Mouse (Mus musculus): ENCODE results near the gene Ppp3r2.

Gene Ppp3r2

DNA sequence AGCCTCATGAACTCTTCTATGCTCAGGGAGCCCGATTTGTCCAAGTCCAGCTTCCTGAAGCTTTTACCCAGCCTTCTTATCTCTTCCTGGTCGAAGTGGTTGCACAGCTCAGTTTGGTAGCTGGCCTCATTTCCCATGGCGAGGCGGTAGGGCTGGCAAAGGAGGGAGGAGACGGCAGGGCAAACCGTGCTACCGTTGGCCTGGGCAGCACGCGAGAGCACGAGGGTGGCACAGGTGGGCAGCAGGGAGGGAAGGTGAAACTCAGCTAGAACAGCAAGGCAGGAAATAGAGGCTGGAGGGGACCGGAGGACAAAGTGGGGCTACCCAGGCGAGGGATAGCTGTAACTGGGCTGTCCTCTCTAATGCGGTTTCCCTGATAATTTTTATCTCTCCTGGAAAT, at the start of gene Ppp3r2:
TSS of gene Ppp3r2 (minus strand) at position 213 of the 400 bp plus-strand sequence.
- no peak for DNase-seq (ENCODE audit: low spot score in 2 of 2)

DNA sequence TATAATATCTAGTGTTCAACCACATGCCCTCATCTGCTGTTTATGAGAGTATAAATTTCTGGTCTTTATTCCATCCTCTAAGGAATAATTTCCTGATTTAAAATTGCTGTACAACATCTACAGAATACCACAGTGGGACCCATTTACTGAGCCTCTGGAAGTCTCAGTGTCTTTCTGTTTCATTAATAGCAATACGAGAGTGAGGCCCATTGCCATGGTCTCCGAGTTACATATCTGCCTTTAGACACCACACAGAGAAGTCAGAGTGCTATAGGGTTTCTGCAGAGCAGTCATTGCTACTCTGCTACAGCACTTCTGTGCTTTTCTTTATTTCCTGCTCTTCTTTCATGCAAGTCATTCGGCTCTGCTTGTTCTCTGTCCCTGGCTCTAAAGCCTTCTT, 47.5 kb upstream of the Ppp3r2 start:
- DNase-seq (ENCODE audit: low spot score in 2 of 2): no peak

DNA sequence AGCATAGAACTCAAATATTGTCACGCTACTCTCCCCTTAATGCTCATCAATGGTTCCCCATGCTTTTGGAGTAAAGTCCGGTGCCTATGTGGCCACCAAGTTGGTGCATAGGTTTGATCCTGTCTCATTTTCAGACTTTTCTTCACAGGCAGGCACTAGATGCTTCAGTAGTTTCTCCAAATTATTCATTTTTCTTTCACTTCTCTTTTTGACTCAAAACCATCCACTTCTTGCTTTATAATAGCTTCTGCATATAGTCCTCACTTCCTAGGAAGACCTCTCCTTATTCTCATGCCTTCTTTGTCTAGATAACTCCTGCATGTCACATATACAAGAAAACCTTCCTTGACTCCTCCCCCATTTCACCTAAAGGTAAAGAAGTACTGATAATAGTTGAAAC, 42.1 kb upstream of the Ppp3r2 start:
- no peak for DNase-seq (ENCODE audit: low spot score in 2 of 2)

DNA sequence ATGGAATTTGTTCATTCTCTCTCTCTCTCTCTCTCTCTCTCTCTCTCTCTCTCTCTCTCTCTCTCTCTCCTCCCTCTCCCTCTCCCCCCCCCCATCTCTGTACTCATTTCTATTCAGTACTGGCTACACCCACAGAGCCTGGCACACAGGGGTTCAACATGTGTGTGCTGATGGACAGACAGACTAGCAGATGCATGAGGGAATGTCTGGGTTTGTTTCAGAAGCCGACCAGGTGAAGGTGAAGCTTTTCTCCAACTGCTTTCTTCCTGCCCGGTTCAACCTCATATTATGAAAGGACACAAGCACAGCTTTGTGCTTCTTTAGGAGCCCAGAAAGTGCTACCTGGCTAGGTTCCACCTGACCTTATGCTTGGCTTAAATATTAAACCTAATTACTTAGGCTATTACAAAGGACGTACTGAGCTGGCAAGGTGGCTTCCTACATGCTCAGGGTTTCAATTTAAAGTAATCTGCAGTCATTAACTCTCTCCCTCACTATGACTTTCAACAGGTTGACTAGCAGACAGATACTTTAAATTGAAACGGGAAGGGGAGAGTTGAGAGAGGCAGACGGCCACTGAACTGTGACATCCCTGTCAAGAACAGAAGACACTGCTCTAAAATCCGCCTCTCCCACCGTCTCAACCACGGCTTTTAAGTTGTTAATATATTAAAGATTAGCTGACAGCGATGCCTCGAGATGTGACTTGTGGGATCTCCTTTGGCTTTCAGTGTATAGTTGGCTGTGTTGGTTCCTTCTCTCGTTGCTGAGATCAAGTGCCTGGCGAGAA, 9.8 kb upstream of the Ppp3r2 start:
- DNase-seq (ENCODE audit: low spot score in 2 of 2): no peak

DNA sequence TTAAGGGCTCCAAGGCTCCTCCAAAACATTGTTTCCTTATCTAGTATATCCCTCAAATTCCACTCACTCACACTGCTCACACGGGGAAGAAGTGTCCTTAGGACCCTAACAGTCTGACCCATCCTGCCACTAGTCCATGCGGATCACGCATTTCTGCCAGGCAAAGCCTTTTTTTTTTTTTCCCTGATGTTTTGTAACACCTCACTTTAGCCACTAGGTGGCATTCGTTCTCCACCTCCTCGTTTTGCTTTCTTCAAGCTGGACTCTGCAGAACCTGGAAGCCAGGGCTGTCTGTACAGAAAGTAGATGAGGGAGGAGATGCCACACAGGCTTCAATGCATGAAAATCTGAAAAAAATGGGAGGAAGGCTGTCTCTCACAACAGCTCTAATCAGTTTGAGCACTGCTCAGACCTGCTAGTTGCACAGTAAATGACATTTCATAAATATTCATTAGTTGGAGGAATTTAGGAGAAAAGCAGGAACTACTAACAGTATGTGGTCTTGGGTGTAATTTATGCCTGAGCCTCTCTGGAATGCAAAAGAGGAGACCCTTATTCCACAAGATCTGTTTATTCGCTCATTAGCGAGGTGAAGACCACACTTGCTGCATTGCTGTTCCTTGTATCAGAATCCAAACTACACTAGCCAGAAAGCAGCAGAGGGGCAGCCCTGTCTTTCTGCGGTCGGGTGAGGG, 6.9 kb upstream of the Ppp3r2 start:
- DNase-seq (ENCODE audit: low spot score in 2 of 2): peak in 1 of 2 experiments; percentile 21

DNA sequence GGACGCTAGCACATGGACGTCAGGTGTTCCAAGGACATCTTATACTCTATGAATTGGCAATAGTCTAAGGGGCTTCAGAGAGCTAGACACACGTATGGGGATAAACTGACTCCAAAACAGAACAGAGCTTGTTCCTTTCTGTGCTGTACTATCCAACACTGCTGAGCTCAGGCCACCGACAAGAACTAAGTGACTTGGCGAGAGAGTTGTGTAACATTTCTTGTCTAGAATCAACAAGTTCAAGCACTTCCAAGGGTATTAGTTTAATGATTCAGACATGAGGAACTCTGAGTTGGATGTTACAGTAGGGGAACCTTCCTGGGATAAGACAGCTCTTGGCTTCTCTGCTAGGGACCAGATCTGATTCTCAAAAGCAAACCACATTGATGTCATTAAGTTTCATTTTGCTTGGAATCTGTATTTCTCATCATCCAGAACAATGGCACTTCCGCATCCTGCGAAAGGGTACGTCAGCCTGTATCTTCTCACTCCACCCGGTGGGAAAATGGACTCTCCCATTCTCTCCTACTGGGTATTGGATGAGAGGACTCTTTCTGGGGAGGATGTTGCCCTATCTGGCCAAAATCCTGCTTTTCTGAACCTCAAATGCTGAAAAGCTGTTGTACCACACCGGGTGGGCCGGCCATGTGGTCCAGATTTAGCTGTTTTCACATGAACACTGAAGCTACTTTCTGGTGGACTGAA, 1.5 kb downstream of the Ppp3r2 start:
- no peak for DNase-seq (ENCODE audit: low spot score in 2 of 2)

DNA sequence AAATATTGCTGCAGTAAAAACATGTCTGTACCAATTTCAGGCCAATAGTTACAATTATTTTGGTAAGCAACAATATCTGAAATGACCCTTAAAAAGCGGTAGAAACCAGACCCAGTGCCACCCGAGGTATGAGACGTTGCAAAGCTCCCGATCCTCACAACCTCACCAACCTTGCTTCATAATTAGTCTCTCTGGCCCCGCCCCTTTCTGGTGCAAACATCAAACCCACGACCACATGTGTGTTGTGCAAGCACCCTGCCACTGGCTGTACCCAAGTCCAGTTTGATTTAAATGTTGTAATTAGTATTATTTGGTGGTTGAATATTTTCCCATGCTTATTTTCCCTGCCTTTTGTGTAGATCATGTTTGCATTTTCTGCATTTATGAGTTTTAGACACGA, 5.0 kb downstream of the Ppp3r2 start:
- DNase-seq (ENCODE audit: low spot score in 2 of 2): no peak

DNA sequence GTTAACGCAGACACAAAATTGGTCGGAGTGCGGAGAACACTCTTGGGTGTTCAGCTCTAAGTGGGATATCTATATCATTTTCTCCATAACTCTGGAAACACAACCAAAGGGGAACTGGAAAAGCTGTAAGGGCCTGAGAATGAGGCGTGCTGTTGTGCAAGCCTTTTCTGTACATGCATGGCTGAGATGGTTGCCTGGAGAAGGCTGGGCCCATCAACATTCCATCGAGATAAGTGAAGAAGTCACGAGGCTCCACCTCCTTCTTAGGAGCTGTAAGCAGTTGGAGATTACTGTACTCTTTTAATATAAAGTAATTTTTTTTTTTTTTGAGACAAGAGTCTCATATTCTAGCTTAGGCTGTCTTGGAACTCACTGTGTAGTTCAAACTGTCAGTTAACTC, 5.8 kb downstream of the Ppp3r2 start:
- no peak for DNase-seq (ENCODE audit: low spot score in 2 of 2)

DNA sequence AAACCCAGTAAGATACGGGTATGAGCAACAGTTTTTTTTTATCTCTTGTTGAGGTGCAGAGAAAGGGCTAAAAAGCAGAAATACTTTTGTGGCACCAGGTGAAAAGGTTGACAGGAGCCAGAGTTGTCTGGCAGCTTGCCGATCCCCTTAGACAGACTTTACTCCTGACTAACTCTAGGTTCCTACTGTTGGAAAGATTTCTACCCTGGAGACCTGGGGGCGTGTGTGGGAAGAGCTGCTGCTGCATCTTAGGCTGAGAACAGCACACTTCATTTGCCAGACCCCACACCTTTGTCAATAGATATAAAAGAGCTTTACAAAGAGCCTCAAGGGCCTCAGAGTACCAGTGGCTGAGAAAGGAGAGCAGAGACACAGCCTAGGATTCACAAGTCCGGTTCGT, 17.0 kb downstream of the Ppp3r2 start:
- no peak for DNase-seq (ENCODE audit: low spot score in 2 of 2)

DNA sequence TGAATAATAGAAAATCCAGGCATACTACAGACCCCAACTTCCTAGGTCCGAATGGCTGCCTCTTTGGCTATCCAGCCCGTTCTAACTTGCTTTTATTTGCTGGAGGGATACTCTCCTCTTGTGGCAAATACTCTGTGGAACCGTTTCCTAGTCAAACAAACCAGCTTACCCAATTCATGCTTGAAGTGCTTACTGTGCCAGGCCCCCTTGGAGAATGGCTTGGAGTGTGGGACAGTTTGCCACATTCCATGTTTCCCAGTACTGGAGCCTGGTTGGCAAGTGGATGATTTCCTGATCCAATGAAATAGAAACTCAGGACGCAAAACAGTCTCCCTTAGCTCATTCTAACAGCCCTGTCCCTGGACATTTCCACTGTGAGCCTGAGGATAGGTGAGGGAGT, 19.6 kb downstream of the Ppp3r2 start:
- no peak for DNase-seq (ENCODE audit: low spot score in 2 of 2)

DNA sequence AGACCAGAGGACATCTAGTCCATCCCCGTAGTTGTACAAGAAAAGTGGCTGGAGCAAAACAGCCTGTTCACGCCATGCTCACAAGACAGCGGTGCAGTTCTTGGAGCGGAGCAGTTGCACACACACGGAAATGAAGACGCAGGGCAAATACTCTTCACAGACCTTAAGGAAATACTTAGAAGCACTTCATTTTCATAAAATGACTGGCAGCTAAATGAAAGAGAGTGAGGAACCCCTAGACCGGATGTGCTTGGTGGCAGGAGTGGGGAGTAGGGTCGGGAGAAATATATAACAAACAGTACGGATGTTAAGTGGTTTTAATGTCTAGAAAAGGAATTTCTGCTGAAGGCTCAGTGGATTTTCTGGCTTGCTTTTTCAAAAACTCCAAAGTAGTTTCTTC, 20.2 kb downstream of the Ppp3r2 start:
- DNase-seq (ENCODE audit: low spot score in 2 of 2): no peak

DNA sequence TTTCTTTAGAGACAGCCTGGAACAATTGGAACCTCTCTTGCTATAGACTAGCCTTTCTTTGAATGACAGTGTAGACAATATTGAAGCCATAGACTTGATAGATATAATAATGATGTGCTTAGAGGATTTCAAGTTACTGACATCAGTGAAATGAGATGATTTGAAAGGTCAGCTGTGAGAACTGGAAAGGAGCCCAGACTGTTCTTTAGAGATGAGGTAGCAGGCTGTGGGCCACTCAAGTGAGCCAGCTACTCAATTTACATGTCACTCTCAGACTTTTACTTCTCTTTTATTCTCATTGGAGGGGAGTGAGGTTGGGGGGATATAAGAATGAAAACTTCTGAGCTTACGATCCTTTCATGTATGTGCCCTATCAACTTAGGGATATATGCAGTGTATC, 22.4 kb downstream of the Ppp3r2 start:
- DNase-seq (ENCODE audit: low spot score in 2 of 2): no peak

DNA sequence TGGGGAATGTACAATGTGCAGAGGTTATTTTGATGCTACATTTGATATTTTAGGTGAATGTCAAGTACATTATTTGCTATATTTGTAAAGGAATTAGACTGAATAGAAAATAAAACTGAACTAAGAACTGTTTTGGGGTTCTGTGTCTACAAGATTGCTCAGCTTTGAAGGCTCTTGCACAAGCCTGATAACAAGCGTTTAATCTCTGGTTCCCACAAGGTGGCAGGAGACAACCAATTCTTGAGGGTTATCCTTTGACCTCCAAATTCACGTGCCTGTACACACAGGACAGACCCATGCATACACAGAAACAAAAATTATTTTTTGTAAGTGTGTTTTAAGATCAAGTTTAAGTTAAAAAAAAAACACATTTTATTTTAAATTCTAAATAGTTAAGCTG, 41.9 kb downstream of the Ppp3r2 start:
- no peak for DNase-seq (ENCODE audit: low spot score in 2 of 2)

DNA sequence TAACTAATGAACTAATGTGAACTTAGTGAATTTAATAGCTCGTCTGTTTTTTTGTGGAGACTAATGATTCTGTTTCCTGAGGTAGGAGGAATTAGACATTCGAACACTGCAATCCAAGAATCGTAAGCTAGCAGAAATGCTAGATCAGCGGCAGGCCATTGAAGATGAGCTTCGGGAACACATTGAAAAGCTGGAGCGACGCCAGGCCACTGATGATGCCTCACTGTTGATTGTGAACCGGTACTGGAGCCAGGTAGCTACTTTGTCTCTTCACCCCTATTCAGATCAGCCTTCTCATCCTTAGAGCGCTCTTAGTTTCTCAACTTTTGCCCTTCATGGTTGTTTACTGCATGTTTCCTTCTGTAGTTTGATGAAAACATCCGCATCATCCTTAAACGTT, 44.0 kb downstream of the Ppp3r2 start:
- no peak for DNase-seq (ENCODE audit: low spot score in 2 of 2)

DNA sequence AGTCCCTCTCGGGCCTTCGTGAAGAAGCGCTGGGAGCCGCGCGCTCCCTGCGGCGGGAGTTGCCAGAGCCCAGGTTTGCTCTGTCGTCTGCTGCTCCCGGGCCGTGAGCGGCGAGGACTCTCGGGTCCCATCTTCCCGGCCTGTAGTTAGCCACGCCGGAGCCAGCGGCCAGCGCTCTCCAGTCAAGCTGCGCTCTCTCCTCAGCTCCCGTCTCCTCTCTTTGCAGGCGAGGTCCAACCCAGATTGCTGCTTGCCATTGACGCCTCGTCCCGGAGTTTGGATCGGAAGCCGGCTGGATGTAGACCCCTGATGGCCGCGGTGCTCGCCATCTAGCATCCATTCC, 49.7 kb downstream of the Ppp3r2 start:
- no peak for DNase-seq (ENCODE audit: low spot score in 2 of 2)

DNA sequence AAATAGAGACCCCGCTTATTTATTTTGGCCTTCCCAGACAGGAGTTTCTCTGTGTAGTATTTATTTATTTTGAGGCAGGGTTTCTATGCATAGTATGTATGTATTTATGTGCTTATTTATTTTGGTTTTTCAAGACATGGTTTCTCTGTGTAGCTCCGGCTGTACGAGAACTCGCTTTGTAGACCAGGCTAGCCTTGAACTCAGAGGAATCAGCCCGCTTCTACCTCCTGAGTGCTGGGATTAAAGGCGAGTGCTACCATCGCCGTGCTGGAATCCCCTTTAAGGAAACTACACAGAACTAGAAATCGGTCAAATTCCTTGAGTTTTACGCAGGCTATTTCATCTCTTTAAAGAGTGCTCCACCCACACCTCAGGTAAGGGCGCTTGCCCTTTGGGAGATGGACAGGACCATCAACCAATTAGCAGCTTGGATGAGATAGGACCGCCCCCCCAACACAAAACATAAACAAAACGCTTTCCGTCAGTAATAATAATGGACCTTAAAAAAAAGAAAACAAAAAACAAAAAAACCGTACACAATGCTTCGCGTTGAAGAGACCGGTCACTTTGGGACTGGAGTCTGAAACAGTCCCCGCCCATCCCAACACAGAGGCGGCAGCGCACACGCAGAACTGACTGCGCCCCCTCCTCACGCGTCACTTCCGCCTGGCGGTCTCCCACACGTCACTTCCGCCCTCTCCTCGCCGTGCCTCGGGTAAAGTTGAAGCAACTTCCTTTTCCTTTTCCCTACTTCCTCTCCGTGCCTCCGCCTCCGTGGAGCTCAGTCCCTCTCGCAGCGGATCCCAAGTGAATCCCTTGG, 50.3 kb downstream of the Ppp3r2 start, which contains the start of gene Rnf20:
TSS of gene Rnf20 (plus strand) at position 688 of the 820 bp plus-strand sequence.
- peak; percentile 92 to 95 for DNase-seq (ENCODE audit: low spot score in 2 of 2)

DNA sequence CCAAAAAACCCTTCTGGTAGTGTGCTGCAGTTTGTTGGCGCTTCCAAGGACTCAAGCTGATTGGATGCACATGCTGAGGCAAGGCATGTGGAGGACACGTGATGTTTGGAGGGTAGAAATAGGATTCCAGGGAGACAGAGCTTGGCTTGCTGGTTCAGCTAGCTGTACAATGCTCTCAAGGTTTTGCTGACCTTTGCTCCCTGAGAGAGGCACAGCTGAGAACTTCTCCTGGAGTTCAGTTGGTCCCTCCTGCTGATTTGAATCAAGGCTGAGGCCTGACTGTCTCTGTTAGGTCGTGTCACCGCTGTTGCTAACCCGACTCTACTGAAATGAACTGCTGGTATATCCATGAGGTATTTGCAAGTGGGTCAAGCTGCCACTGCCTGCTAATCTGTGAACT, 52.9 kb downstream of the Ppp3r2 start:
- DNase-seq (ENCODE audit: low spot score in 2 of 2): no peak

Measured in spleen, postnatal 10 days (tissue).